Mouse (Mus musculus) megakaryocyte progenitor cell, adult 5-6 weeks (primary cell): ENCODE measurements at regions not wholly inside any gene's neighbourhood (a gene's known extent, or its start where the extent isn't known, plus 50 kb on each side); places are given as distances from the start of the nearest gene placed in this dataset.

ENCODE experiments used
- ATAC-seq: replicated peaks from 2 replicates; pipeline ENCODE4 v1.8.0; 2016; ENCODE audit warnings: mild to moderate bottlenecking, moderate TSS enrichment, inconsistent platforms; ENCODE audit not compliant: poor library complexity

- peak; percentile 66 for ATAC-seq
Observed at GRCm38 (mm10) chr7:47830124-47830523, 151.8 kb downstream of the Mrgpra4 start.

GRCm38 (mm10) chr7:47781373-47781772 lies 180.2 kb upstream of the Mrgpra3 start:
- ATAC-seq, result no peak

GRCm38 (mm10) chr7:47747528-47747927 lies 146.4 kb upstream of the Mrgpra3 start:
- peak; percentile 92 for ATAC-seq

- ATAC-seq, result peak; percentile 92
Observed at GRCm38 (mm10) chr7:47740064-47740463, 138.9 kb upstream of the Mrgpra3 start.

- 0 out of 2 replicates have a peak, but pooled peaks have one; percentile 34 for ATAC-seq
Observed at GRCm38 (mm10) chr7:47691121-47691520, 89.9 kb upstream of the Mrgpra3 start.

- ATAC-seq, result no peak; the same call in 1 of the 2 replicates
Observed at GRCm38 (mm10) chr7:47676999-47677398, 75.8 kb upstream of the Mrgpra3 start.
